Mouse (Mus musculus) embryo, embryonic 10.5 days (tissue): ENCODE measurements at regions not wholly inside any gene's neighbourhood (a gene's known extent, or its start where the extent isn't known, plus 50 kb on each side); places are given as distances from the start of the nearest gene placed in this dataset.
A peak's percentile ranks its signal among the peaks of the same experiment; 100 is the strongest.

ENCODE experiments used
- DNase-seq: peaks from one replicate; pipeline ENCODE4 v3.0.0-alpha.2; 2015; ENCODE audit warnings: low spot score

GRCm38 (mm10) chr9:30284562-30285323, 142.2 kb upstream of the Snx19 start:
- DNase-seq: peak; percentile 67

DNA sequence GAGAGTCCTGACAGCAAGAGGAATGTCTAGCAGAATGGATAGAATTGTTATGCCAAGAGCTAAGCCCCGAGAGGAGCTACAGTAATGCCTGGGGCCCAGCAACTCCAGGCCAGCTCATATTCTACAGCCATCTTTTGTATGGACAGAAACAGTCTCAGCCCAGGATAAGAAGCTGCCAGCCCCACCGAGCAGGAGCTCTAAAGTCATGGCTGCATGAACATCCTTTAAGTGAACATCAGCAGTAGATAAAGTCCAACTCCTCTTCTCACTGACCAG, 141.6 kb upstream of the Snx19 start:
- DNase-seq: no peak

- peak; percentile 82 for DNase-seq
These were observed 127.1 kb upstream of the Snx19 start for GRCm38 (mm10) chr9:30299844-30300243.

DNA sequence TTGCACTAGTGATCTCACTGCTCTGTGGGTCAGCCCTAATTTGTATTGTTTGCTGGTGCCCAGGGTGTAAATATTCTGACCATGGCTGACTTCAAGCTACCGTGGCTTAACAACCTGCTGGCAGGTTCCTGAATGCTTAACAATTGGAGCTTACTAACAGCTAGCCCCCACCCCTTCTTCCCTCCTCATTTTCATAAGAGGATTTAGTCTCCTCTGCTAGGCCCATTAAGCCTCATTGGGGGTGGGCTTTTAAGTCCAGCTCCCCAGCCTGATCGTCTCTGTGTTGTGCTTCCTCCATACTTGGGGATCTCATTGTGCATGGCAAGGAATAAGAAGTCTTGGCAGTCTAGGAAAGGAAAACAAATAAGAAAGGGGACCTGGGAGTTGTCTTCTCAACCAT, 118.6 kb upstream of the Snx19 start:
- no peak for DNase-seq

DNA sequence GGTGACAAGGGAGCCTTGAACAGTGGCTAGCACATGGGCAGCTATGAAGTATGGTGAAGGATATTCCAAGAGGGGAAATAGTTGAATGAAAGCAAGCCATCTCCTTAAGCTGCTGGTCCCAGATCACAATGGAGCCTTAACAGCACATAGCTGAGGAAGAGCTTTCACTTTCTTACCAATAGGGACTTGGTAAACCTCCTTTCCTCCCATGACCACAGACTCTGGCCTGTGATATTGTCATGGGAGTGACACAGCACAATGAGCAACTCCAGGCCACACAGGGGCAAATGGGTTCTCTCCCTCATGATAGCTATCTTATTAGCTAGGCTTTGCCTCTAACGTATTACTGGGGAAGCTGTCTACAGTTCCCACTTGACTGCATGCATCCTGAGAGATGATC, 113.5 kb upstream of the Snx19 start:
- DNase-seq: no peak

DNA sequence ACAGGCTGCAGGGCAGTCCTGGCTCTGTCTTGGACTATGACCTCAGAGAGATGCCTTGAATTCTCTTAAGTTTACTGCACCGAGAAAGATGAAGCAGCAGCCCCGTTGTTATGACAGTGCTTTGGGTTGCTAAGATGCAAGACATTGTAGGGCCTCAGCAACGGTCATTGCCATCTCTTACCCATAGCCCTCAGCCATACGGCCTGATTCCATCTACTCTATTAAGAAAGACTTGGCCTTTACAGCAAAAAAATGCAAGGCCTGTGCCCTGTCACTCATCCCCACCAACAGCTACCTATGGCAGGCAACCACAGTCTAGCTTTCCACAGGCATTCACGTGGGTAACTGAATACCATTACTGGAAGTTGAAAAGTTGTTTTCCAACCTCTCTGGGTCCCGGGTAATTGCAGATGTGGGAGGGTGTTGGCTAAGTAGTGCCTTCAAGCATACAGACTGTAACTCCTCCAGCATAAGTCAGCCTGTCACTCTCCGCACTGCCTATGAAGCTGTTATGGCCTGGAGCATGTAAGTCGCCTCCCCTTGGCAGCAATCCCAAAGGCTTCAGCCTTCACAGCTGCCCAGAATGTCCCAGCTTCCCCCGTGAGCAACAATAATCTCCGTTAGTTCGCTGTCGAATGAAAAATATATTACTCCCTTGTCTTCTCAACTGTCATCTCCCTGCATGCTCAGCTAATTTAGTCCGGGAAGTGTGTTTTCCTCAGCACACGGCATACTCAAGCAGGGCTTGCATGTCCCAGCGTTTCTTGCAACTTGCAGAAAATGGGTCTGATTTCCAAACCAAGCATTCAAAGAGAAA, 112.3 kb upstream of the Snx19 start:
- no peak for DNase-seq

DNA sequence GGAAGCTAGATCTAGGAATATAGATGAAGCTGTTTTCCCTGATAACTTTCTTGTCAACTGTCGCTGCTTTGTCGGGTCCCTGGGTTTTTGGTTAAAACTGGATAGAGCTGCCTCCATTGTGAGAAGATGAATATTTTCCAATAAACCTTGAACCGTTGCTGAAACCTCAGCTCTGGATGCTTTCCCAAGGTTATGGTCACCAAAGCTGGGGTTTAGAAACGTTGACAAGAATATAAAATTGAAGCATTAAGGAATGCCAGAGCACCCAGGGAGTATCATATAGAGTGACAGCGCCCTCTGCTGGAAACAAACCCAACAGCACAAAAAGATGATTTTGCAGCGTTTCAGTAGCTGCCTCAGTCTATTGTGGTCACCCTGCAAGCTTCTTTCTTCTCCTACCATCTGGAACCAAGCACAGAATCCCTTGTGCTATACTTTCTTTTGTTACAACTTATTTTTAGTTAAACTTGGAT, 111.7 kb upstream of the Snx19 start:
- DNase-seq: peak; percentile 69

DNA sequence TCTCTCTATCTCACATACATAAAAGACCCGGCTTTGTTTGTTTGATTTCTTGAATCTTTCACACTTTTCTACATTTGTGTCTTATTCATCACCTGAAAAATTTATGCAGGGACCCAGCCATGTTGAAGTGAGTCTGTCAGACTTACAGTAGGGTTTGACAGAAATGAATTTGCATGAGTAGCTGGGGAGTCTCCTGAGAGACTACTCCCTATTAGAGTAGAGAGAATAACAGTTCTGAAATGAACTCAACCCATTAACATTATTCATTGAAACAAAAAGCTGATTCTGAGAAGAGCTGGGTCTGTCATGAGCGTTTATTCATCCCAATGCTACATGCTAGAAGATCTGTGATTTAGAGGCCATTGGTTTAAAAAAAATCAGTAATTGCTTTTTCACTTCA, 82.0 kb upstream of the Snx19 start:
- DNase-seq: no peak

DNA sequence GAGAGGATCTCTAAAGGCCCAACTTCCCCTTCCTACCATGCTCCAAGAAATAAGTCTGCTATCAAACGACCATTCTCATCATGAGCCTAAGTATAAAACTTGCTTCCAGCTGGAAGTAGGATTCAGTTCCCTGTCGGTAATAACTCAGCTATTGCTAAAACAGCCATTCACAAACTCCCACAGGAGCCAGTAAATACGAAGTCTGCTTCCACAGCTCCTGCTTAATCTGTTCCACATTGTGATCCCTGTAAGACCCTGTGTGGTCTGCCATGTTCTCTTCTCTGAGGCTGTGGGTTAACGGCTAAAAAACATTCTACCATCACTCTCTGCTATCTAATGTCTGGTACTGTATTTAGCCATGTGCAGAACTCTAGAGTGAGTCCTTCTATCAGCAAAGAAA, 72.9 kb upstream of the Snx19 start:
- DNase-seq: no peak

DNA sequence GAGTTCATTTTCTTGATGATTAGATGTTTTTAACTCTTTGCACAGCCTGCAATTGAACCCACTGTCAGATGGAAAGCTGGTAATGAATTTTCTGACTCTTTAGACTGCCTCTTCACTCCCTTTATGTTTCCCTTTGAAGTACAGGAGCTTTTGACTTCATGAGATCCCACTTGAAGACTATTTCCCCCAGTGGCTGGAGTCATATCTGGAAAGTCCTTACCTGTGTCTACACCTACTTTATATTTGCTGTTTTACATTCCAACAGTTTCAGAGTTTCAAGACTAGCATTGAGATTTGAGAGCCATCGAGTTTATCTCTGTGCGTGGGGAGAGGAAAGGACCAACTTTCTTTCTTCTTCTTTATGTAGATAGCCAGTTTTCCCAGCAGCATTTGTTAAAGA, 71.3 kb upstream of the Snx19 start:
- no peak for DNase-seq

- no peak for DNase-seq
These were observed 57.1 kb upstream of the Snx19 start for GRCm38 (mm10) chr9:30369554-30370440.

DNA sequence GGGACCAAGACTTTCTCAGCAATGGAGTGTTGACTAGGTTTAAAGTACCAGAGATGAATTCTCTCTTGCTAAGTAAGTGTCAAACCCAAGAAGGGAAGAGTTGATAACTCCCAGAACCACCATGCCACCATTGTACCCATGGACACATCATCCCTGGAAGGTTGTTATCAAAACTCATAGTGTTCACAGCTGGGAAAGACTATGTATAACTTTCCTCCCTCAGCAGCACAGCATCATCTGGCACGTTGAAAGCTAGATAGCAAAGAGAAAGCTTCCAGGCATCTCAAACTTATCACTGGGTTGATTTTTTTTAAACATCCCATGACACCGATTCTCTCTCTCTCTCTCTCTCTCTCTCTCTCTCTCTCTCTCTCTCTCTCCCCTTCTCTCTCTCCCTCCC, 56.1 kb upstream of the Snx19 start:
- no peak for DNase-seq

DNA sequence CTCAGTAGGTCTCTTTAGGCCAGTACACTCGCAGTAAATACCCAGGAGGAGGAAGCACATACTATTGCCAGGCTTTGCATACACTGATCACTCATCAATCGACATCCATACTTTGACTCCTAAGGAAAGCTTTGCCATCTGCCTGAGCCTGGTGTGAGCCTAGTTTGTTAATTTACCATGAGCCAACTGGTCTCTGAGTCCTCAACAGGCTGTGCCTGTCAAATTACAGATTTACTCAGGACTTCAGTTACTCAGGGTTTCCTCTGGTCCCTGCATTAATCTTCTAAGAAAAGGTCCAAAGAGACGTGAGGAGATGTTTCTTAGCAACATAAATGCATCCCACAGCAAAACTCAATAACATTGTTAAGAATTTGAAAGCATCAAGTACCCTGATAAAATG, 50.0 kb upstream of the Snx19 start:
- no peak for DNase-seq
